Mouse (Mus musculus) cerebellum, adult 18-20 months (tissue): ENCODE measurements around the gene Hoxc8.

ENCODE experiments used
- DNase-seq, 2 experiments: peaks; one replicate each; pipeline ENCODE4 v3.0.0; 2021

Hoxc8 gene

DNA sequence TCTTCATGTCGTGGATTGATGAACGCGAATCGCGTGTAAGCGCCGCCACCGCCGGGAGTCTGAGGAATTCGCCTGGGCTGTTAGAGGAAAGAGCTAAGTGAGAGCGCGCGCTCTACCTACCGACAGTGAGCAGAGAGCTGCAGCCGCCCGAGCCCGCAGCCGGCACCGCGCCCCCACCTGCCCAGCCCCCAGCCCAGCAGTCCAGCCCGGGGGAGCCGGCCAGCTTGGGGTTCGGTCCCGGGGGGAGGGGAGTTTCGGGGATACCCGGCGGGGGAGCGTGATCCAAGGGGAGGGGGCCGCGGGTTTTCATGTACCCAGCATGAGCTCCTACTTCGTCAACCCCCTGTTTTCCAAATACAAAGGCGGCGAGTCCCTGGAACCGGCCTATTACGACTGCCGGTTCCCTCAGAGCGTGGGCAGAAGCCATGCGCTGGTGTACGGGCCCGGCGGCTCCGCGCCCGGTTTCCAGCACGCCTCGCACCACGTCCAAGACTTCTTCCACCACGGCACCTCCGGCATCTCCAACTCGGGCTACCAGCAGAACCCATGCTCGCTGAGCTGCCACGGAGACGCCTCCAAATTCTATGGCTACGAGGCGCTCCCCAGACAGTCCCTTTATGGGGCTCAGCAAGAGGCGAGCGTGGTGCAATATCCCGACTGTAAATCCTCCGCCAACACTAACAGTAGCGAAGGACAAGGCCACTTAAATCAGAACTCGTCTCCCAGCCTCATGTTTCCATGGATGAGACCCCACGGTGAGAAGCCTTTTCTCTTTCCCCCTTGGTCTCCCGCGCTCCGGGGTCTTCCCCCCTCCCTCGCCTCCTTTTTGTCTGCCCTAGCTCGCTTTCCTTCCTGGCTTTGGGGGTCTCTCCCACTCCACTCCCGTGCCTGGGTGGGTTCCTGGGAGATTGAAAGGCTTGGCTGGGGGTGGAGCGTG lies at the start of gene Hoxc8:
Gene Hoxc8 (plus strand): TSS at position 147 of the 937 bp plus-strand sequence.
- DNase-seq: no peak

DNA sequence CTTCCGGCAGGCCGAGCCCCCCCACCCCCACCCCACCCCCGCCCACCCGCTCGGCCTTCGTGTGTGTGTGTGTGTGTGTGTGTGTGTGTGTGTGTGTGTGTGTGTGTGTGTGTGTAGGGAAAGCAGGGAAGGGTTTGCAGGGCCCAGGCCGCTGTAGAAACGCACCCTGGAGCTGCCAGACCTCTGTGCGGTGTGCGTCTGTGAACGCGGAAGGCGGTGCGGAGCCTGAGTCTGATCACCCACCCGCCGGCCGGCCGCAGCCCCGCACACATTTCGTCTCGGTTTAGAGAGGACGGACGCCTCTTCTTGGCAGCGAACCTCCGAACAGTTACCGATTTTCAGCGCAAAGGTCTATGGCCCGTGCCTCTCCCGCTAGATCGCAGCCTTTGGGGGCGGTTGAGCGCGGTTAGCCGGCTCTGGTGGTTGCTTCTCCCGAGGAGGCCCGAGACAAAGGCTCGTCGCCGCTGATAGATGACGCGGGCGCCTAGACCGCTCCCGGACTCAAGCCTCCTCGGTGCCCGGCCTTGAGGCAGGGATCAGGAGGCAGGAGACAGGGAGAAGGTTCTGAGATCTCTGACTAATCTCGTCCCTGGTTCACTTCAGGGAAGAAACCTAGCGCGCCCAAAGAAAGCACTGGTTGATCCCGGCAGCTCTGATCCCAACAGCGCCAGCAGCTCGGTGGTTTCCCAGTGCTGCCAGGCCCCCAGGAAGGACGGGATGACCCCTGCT lies 47.5 kb upstream of the Hoxc8 start:
- no peak for DNase-seq

DNA sequence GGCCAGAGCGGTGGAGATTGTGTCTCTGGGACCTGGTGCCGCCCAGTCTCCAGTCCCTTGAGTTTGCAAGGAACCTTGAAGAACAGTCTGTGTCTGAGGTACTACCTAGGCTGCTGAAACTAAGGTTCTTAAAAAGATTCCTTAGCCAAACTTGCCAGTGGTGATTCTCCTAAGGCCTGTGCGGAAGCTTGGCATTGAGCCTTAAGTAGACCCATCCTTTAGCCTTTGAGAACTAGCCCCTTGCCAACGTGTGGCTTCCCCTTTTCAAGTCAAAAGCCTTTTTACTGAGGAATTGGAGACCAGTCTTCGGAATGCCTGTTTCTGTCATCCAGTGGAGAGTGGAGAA lies 47.0 kb upstream of the Hoxc8 start:
- no peak for DNase-seq

DNA sequence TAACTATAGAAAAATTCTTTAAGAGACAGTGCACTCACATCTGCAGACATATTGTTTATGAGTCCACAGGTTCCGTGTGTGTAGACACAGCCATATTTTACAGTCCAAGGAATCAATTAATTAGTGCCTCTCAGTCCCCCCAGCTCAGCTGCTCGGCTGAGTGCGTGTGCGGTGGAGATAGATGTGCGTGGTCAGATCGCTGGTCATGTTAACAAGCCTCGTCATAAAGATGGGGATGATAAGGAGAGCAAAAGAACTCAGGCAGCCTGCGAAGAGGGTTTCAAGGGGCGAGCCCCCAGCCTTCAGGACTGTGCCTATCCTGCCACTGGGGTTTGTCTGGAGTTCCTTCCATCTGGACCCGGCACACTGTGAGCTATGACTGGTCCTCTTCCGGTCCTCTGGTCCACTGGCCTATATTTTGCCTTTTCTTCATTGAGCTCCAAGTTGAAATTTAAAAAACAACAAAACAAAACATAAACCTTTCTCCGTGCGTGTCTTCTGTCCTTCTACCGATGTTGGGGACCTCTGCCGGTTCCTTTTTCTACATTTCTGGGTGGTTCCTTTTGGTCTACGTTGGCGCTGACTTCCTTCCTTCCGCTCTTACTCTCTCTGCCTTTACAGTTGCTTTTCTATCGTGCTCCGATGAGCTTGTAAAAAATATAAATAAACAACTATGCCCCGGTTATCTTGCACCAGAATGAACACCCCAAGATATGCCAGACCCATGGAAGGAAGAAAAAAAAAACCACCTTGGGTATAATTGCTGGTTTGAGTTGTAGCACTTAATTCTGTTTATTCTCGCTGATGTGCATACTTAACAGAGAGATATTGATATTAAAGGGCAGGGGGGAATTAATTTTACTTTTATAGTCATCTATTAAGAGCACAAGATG lies 45.0 kb upstream of the Hoxc8 start:
- no peak for DNase-seq

DNA sequence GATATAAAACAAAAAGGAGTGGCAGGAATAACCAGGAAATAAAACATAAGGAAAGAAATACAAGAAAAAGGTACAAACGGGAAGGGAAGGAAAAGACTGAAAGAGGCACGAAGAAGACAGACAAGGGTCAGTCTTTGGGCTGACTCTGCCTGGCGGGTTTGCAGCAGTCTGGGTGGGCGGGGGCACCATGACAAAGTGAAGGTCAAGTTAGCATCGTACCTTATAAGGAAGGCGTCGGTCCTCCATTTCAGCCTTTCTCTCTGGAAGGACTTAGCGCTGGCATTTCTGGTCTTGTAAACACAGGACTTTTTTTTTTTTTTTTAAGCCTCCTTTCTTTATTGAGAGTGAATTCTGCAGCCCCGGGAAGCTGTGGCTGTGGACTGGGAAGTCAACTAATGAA lies 43.1 kb upstream of the Hoxc8 start:
- DNase-seq: no peak

DNA sequence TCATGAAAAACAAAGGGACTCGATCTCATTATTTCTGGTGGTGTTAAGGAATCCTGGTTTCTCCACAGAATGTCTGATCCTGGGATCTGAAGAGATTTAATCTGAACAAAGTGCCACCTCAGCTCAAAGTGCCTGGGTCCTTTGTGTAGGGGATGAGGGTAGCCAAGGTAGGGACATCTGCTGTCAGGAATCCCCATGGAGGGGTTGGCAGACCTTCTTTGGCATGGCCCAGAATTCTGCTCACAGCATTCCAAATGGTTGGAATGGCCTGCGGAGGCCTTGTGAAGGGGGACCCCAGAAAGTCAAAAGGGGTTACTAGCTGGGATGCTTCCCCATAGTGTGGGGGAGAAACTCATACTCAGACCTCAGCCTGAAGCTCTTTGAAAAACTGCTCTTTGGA lies 41.6 kb upstream of the Hoxc8 start:
- no peak for DNase-seq

DNA sequence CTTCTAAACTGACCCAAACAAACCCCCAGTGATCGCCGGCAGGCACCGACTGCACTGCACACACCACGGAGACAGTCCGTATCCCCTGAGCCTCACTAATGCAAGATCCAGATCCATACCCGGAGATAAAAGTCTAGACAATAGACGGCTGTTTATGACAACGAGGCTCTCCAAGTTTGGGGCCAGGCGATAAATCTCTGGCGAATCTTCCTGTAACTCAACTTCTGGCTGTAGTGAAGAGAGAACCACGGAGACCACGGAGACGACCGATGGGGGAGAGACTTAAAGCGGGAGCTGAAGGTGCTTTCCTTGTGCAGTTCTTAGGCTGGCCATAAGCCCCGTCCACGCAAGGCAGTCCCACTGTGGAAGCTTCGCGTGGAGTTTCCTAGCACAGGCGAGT lies 40.7 kb upstream of the Hoxc8 start:
- DNase-seq: no peak

DNA sequence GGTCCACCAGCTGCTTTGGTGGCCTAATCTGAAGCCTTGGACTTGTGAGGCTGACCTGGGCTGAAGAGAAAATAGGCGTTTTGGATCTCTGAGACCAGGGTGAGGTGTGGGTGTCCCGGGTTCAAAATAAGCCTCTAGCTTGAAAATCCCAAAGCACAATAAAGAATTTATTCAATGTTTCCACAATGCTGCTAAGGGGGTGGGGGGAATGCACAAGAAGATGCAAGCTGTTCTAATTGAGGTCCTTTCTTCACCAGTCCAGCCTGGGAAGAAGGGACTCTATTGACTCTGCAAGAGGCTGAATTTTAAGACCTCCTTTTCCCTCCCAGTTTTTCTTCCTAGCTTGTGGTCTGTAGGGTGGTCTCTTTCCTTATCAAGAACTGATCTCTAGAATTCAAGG lies 39.5 kb upstream of the Hoxc8 start:
- no peak for DNase-seq

DNA sequence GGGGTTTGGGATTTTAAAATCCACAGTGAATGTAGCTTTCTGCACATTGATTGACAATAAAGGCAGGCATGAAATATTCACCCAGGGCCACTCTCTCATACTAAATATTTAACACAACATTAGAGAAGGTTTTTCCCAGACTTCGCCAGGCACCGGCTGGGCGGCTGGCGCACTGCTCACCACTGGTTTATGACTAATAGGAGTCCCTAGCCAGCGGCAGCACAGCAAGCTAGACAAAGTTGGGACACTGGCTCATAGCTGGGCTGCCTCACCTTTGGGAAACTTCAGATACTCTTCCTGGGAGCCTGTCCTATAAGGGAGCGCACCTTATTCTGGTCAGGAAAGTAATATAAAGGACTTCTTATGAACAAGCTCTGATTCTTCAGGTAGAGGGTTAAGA lies 36.8 kb upstream of the Hoxc8 start:
- no peak for DNase-seq

DNA sequence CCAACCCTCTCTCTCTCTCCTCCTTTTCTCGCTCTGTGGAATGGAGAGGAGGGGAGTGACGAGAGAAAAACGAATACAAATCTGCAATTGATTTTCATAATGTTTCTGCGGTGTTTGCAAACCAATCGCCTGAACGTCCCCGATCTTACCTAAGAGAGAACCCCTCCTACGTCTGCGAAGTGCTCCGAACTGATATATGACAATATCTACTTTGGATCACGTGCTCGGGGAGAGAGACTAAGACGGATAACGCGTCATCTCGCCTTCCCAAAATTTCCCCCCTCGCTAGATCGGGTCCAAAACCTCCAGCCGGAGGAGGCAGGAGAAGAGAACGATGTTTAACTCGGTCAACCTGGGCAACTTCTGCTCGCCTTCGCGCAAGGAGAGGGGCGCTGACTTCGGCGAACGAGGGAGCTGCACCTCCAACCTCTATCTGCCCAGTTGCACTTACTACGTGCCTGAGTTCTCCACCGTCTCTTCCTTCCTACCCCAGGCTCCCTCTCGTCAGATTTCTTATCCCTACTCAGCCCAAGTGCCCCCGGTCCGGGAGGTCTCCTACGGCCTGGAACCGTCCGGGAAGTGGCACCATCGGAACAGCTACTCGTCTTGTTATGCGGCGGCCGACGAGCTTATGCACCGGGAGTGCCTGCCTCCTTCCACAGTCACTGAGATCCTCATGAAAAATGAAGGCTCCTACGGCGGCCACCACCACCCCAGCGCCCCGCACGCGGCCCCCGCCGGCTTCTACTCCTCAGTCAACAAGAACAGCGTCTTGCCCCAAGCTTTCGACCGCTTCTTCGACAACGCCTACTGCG lies 36.0 kb upstream of the Hoxc8 start, which contains the start of gene Hoxc11:
Gene Hoxc11 (plus strand): TSS at position 236 of the 815 bp plus-strand sequence.
- DNase-seq: no peak

DNA sequence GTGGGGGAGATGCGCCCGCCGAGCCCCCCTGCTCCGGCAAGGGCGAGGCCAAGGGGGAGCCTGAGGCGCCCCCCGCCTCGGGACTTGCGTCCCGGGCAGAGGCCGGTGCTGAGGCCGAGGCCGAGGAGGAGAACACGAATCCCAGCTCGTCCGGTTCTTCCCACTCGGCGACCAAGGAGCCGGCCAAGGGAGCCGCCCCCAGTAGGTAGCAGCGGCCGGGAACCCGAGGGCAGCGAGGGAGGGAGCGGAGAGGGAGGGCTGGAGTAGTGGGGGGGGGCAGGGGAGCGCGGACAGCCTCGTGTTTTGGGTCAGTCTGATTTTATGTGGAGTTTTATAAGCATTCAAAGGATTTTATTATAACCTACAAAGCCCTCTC lies 35.4 kb upstream of the Hoxc8 start:
- no peak for DNase-seq

DNA sequence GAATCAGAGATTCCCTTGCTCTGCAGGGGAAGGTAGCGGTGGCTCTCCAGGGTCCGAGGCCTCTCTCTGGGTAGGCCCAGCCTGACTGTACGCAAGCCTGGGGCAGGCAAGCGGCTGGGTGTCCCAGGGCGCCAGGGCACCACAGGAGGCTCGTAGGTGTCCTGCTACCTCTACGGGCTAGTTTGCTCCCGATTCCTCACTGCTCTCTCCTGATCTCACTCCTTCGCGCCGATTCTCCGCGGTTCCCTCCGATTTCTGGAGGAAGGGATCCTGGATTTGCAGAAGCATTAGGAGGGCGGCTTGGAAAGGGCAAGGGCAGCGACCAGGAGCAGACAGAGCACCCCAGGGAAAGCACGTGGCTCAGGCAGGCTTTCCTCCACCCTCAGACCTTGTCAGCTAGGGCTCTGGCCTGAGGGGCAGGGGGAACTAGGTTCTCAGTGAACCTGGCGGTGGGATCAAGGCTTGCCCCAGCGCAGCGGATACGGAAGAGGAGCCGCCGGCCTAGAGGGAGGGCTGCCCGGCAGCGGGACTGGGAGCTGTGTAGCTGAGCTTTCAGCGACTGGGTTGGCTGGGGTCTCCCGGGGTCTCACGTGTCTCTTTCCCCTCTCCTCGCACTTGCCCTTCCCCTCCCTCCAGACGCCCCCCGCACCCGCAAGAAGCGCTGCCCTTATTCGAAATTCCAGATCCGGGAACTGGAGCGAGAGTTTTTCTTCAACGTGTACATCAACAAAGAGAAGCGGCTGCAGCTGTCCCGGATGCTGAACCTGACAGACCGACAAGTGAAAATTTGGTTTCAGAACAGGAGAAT lies 34.4 kb upstream of the Hoxc8 start:
- DNase-seq: no peak

DNA sequence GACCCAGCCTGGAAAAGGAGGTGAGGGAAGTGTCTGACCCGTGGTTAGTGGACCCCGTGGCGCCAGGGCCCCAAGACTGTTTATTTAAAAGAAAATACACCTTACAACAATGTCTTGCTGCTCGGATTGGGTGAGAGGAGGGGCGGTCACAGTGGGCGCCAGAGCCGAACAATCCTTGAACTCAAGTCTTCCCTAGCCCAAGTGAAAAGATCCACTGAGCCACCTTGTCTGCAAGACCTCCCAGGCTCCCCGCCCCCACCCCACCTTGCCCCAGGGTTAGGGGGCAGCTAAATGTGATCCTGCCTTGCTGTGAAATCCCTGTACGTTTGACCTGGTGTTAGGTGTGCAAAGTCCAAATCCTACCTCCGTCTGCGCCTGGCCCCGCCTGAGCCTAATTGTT lies 33.5 kb upstream of the Hoxc8 start:
- DNase-seq: no peak

DNA sequence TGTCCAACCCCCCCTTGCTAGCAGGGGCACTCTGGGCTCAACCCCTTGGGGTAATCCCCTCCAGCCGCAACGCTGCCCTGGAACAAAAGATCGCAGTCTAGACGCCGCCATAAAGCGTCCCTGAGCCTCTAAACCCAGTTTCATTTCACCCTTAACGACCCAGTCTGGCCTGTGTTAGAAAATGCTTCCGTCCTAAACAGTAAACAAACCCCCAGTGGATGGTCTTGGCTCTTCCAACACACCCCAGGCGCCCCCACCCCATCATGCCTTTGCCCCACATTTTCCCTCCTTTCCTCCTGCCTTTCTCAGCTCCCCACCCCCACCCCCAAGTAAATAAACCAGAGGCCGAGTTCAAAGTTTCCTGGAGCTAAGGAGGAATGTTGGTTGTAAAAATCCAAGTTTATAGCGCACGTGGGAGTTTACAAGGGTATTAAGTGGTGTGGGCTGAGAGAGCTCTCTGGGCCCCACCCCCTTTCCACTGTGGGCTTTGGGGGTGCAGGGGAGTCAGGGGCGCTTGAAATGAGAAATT lies 30.7 kb upstream of the Hoxc8 start:
- no peak for DNase-seq

DNA sequence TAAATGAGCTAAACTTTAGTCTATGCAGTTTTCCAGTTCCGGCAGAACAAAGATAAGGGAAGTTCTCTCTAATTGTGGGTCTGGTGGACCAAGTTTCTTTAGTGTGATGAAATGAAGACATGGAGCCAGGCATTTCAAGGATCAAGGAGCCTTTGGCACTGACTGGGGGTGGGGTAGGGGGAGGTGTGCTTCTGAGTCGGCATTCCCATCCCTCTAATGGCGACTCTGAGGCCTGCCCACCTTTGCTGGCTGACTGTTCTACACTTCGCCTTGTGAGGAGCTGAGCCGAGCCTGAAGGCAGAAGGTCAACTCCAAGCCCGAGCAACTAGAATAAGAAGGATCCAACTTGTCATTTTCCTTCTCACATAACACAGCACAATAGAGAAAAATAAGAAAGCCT lies 28.7 kb upstream of the Hoxc8 start:
- DNase-seq: no peak

DNA sequence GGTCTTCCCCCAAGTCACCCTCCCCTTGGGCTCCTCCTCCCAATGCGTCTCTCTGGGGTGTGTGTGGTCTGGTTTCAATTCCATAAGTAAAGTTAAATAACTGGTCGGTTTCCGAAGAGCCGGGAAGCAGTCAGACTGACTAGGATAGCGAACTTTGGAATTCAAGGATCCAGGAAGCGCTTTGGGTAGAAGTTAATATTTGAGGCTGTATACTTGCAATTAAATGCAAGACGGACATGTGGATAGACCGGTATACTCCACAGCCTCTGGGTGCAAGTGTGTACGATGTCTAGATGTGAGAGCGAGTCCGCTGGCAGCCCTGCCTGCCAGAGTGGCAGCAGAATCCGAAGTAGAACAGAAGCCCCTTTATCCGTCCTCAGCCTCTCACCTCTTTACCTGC lies 27.9 kb upstream of the Hoxc8 start:
- no peak for DNase-seq

DNA sequence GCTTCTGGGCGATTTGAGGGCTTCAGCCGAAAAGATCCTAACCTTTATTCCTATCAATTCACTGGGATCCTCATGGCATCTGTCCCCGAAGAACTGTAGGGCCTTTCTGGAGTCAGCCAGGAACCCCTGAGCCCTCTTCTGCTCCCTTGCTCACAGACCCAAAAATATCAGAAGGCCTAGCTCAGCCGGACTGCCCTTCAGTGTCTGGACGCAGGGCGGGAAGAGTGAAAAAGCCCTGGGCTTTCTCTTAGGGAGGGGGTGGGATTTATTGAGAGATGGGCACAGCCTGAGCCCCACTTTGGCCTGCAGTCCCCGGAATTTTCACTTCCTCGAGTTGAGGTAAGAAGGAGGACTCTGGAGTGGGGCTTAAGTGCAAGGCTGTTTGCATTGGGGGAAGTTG lies 27.1 kb upstream of the Hoxc8 start:
- no peak for DNase-seq

DNA sequence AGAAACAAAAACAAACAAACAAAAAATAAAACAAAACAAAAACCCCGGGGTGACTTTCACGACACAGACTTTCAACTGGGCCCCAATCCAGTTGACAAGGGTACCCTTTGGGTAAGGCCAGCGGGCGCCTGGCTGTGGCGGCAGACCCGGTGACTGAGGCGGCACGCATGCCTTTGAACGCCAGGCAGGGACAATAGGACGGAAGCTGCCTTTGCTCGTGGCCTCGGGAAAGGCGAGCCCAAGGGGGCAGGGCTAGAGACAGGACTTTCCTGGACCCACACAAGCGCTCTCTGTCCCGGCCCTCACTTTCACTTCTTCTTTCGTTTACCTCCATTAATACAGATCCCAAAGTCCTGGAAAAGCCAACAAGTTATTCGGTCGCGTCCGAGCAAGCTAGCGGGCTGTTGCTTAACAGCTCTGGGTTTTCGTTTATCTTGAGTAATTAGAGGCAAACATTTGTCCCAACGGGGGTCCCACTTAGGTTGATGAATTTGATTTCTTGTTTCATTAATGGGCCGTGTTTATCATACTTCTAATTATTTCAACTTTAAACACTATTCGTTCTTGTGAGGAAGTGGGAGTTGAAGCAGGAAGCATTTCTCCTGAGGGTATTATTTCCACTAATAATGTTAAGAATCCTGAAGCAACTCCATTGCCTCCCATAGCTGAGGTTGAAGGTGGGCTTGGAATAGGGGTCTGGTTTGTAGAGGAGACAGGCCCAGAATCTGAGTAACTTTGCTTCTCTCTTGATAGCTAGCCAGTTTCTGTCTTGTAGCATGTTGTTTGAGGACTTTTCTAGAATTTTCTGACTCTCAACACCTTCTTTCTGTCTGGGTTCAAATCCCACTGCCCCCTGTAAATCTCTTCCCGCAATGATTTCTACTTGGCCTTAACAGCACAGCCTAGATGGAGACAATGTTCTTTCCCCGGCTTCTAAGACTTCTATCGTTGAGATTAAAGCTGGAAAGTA lies 26.5 kb upstream of the Hoxc8 start:
- DNase-seq: no peak

DNA sequence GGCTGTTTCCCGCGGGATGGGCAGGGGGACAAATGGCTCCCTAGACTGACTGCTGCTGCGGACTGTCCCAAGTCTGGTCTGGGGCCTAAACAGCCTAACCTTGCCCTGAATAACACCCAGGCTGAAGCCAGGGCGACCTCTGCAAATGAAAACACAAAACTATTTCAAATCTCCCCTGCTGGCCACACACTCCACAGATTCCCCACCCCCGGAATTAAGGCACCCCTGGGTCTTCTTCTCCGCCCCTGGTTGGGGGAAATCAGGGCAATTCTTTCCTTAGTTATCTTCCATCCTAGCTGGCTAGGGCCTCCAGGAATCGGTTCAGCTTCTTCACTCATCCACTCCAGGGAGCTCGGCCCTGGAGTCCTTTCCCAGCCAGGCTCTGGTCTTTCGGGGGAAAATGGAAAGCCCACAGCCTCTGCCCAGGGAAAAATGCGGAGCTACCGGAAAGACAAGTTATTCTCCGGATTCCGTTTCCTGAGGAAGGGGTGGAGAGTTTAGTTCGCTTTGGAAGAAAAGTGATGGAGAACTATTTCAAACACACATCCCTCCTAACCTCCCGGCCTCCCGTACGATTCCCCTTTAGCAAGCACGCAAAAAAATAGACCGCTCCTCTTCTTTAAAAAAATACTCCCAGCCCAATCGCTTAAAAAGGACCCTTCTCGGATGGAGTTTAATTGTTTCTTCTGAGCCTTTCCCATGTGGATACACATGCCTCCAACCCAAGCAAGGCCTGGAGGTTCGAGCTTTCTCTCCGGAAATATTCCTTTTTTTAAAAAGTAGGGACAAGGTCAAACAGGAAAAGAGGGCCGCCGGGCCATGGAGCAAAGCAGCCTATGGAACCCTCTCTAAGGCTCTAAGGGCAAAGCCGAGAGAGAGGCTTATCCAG lies 25.2 kb upstream of the Hoxc8 start:
- no peak for DNase-seq
